Mouse (Mus musculus): ENCODE data around the gene Ptgdr.

DNA sequence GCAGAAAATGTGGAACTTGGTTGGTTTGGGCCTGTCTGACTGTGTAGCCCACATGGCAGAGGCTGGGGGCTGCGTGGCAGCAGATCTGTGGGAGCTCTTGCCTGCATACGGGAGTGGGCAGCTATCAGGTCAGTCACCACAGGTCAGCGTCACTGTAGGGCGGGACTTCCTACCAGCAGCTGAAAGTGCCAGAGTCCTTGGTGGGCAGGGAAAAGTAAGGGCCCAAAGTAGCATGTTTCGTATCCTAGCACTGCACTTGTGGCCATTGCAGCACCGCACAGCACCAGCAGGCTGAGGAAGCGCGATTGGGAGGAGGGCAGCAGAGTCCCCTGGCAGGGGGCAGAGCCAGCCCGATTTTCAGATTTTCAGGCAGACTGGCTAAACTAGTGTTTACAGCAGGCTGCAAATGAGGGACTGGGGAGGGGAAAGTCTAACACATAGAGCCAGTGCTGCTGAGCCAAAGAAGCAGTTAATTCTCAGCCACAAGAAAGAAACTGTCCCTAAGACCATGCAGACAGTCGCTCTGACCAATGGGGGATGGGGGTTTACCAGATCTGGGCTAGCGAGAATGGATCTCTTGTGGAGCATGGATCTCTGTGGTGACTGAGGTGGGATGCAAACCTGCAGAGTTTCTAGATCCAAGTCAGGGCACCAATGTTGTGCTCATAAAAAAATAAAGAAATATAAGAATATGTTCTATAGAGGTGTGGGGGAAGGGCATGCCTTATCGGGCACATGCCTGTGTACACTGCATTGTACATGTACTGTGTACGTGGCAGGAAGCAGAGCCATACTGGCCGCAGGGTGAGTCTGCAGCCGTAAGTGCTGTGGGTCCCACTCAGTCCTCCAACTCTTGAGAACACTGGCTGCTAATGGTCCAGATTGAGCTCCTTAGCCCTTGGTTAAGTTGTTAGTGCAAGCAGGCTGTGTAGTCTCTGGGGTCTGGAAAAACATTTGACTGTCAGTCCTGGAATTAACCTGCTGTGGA is 15.1 kb downstream of the Ptgdr start:
- TF ChIP-seq POLR2A (IDR thresholded peaks at IDR 0.05; ENCODE audit: borderline replicate concordance, extremely low read depth, insufficient read depth, insufficient read length, poor library complexity, severe bottlenecking) (no peak), CTCF (IDR thresholded peaks at IDR 0.05; ENCODE audit: borderline replicate concordance, extremely low read depth, insufficient read depth, insufficient read length) (no peak)

Measured in brain, embryonic 14.5 days (tissue).